Mouse (Mus musculus) thymus, adult 2 months (tissue): ENCODE results near the gene Ist1.

Experiments used
- CTCF ChIP-seq: fragments of 200-500 bp; IDR thresholded peaks from 2 replicates; pipeline ENCODE4 v1.5.1; 2012; ENCODE audit warnings: mild to moderate bottlenecking, control low read depth, low read length, moderate library complexity, borderline replicate concordance; ENCODE audit not compliant: control insufficient read depth, poor library complexity, insufficient read depth; ENCODE audit errors: extremely low read depth
- POLR2A ChIP-seq: fragments of 200-500 bp; IDR thresholded peaks from 2 replicates; pipeline ENCODE4 v1.6.1; 2012; ENCODE audit warnings: mild to moderate bottlenecking, low read length, control low read depth, moderate library complexity; ENCODE audit not compliant: control insufficient read depth, poor library complexity, insufficient read depth; ENCODE audit errors: extremely low read depth

DNA sequence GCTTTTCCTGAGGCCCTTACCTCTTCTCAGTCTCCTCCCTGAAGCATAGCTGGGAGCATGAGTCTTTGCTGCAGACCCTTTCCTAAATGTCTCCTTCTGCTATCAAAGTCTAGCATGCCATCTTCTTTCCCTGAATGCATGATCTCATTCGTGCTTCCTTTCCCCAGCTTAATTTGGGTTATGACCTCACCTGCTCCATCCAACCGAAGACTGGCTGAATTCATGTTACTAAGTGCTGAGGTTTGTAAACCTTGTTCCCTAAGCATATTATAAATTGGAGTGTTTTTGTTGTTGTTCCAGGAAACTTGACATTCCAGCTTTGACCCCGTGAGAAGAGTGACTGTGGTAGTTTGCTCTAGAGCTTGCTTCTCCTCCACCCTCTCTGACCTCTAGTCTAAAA lies 41.0 kb upstream of the Ist1 start:
- TF ChIP-seq POLR2A, result no peak
- TF ChIP-seq CTCF, result no peak
